Mouse (Mus musculus) midbrain, embryonic 12.5 days (tissue): ENCODE data around the gene Map2k3. TPM values are rescaled to one million over a fixed set of nuclear protein-coding genes. Genes with fewer than 3 reads are reported as not detected.

ENCODE experiments used
- ATAC-seq: fragments of 200-750 bp; cut with Nextera tagmentation; 2 replicates; pipeline ENCODE4 v1.8.0; 2017; ENCODE audit warnings: low read depth, moderate TSS enrichment, moderate library complexity; ENCODE audit not compliant: low FRiP score
- H3K27ac ChIP-seq: fragments of 300-500 bp; sonication (generic); replicated peaks from 2 replicates; pipeline ENCODE4 v1.5.1; 2016; ENCODE audit warnings: mild to moderate bottlenecking
- H3K27me3 ChIP-seq: fragments of 300-500 bp; sonication (generic); 2 replicates; pipeline ENCODE4 v1.6.1; 2016; ENCODE audit warnings: mild to moderate bottlenecking
- H3K36me3 ChIP-seq: fragments of 300-500 bp; sonication (generic); 2 replicates; pipeline ENCODE4 v1.6.1; 2016
- H3K4me1 ChIP-seq: fragments of 300-500 bp; sonication (generic); 2 replicates; pipeline ENCODE4 v1.6.1; 2016
- H3K4me2 ChIP-seq: fragments of 300-500 bp; sonication (generic); replicated peaks from 2 replicates; pipeline ENCODE4 v1.6.1; 2016; ENCODE audit warnings: mild to moderate bottlenecking, moderate library complexity
- H3K4me3 ChIP-seq: fragments of 300-500 bp; sonication (generic); 2 replicates; pipeline ENCODE4 v1.5.1; 2016; ENCODE audit warnings: mild to moderate bottlenecking
- H3K9ac ChIP-seq: fragments of 300-500 bp; sonication (generic); replicated peaks from 2 replicates; pipeline ENCODE4 v1.6.1; 2016; ENCODE audit warnings: mild to moderate bottlenecking, moderate library complexity
- H3K9me3 ChIP-seq: fragments of 300-500 bp; sonication (generic); 2 replicates; pipeline ENCODE4 v1.6.1; 2016; ENCODE audit warnings: mild to moderate bottlenecking
- WGBS: fragments of 180-500 bp; shearing (Covaris S2); methylation state at CpG from one replicate; pipeline ENCODE4 v1.1.7; 2016; 5-methylcytosine and 5-hydroxymethylcytosine counted together
- polyA plus RNA-seq: library from polyadenylated mRNA; unstranded; fragments of >200 nt; fragmentation: Nextera tagmentation; extraction: Ambion mirVana; gene quantifications from 2 replicates; pipeline ENCODE4 v1.2.1, GENCODE M21; 2016

Map2k3 gene
- polyA plus RNA-seq, 1 experiment from 2014 or later = 41.9 TPM

- H3K9ac ChIP-seq = no peak overlapping the region
- ATAC-seq = no peak
These were observed 23.8 kb upstream of the Map2k3 start for GRCm38 (mm10) chr11:60908073-60908472.

GRCm38 (mm10) chr11:60909626-60910025 lies 22.2 kb upstream of the Map2k3 start:
- Histone ChIP-seq H3K9me3 (no peaks in the 10 kb centered on the region), H3K4me1 (peaks cover 24% of the 10 kb centered on the region), H3K27me3 (no peaks in the 10 kb centered on the region), H3K27ac (no peak overlapping the region), H3K36me3 (peaks cover 20% of the 10 kb centered on the region), H3K9ac (no peak overlapping the region), H3K4me2 (no peak overlapping the region), H3K4me3 (no peak overlapping the region)
- WGBS = 80% methylated on average over 1 of the region's 1 CpGs
- ATAC-seq = no peak

More at GRCm38 (mm10) chr11:60908073-60908472, 23.8 kb upstream of the Map2k3 start:
- Histone ChIP-seq H3K27ac (no peak overlapping the region), H3K4me1 (peaks cover 17% of the 10 kb centered on the region), H3K36me3 (peaks cover 35% of the 10 kb centered on the region), H3K4me2 (no peak overlapping the region), H3K27me3 (no peaks in the 10 kb centered on the region), H3K9me3 (no peaks in the 10 kb centered on the region), H3K4me3 (no peak overlapping the region)
- 71% methylated on average over 3 of the region's 3 CpGs for WGBS

- H3K4me2 ChIP-seq = peak overlapping the region; percentile 65
- 31% methylated on average over 7 of the region's 7 CpGs for WGBS
- H3K36me3 ChIP-seq = no peaks in the 10 kb centered on the region
- H3K9me3 ChIP-seq = no peaks in the 10 kb centered on the region
- no peak overlapping the region for H3K27ac ChIP-seq
- H3K9ac ChIP-seq = peak overlapping the region; percentile 91
- ATAC-seq = no peak
- peaks cover 24% of the 10 kb centered on the region for H3K4me1 ChIP-seq
- H3K27me3 ChIP-seq = no peaks in the 10 kb centered on the region; the same call in 1 of the 2 replicates
- peak overlapping the region; percentile 95 for H3K4me3 ChIP-seq
These were observed 19.3 kb upstream of the Map2k3 start for GRCm38 (mm10) chr11:60912525-60912973.

GRCm38 (mm10) chr11:60913301-60914196 lies 18.3 kb upstream of the Map2k3 start:
- H3K27me3 ChIP-seq = no peaks in the 10 kb centered on the region; the same call in 1 of the 2 replicates
- H3K4me2 ChIP-seq = peak overlapping the region; percentile 65
- under 1% methylated on average over 86 of the region's 86 CpGs for WGBS
- peak overlapping the region; percentile 95 for H3K4me3 ChIP-seq
- peak overlapping the region; percentile 79 for H3K27ac ChIP-seq
- H3K9ac ChIP-seq = peak overlapping the region; percentile 91
- peaks cover 24% of the 10 kb centered on the region for H3K4me1 ChIP-seq
- peak; percentile 91 for ATAC-seq
- H3K36me3 ChIP-seq = no peaks in the 10 kb centered on the region
- no peaks in the 10 kb centered on the region for H3K9me3 ChIP-seq

- Histone ChIP-seq H3K36me3 (no peaks in the 10 kb centered on the region), H3K4me3 (peak within 1 kb of the TSS; percentile 95), H3K9ac (peak within 1 kb of the TSS; percentile 91), H3K27me3 (no peaks in the 10 kb centered on the region; the same call in 1 of the 2 replicates), H3K9me3 (no peaks in the 10 kb centered on the region), H3K4me1 (peaks cover 24% of the 10 kb centered on the region), H3K4me2 (peak within 1 kb of the TSS; percentile 65), H3K27ac (peak within 1 kb of the TSS; percentile 79)
- ATAC-seq = no peak
- 39% methylated on average over 7 of the region's 7 CpGs for WGBS
These were observed 17.3 kb upstream of the Map2k3 start, which contains the start of gene Natd1 for GRCm38 (mm10) chr11:60914491-60914890. Gene Natd1, minus strand, starts transcription at chr11:60914750.

GRCm38 (mm10) chr11:60915201-60915600 lies 16.6 kb upstream of the Map2k3 start:
- no peaks in the 10 kb centered on the region for H3K36me3 ChIP-seq
- no peak for ATAC-seq
- no peak overlapping the region for H3K4me3 ChIP-seq
- H3K4me2 ChIP-seq = no peak overlapping the region
- no peak overlapping the region for H3K9ac ChIP-seq
- no peaks in the 10 kb centered on the region; the same call in 1 of the 2 replicates for H3K27me3 ChIP-seq
- 76% methylated on average over 4 of the region's 4 CpGs for WGBS
- peaks cover 24% of the 10 kb centered on the region for H3K4me1 ChIP-seq
- no peaks in the 10 kb centered on the region for H3K9me3 ChIP-seq
- no peak overlapping the region for H3K27ac ChIP-seq

GRCm38 (mm10) chr11:60920021-60920420 lies 11.8 kb upstream of the Map2k3 start:
- Histone ChIP-seq H3K4me2 (no peak overlapping the region), H3K9ac (no peak overlapping the region), H3K9me3 (no peaks in the 10 kb centered on the region), H3K4me3 (no peak overlapping the region), H3K27me3 (no peaks in the 10 kb centered on the region; the same call in 1 of the 2 replicates), H3K27ac (no peak overlapping the region), H3K4me1 (no peaks in the 10 kb centered on the region), H3K36me3 (no peaks in the 10 kb centered on the region)
- WGBS = 76% methylated on average over 2 of the region's 2 CpGs
- no peak for ATAC-seq

- Histone ChIP-seq H3K4me2 (no peak overlapping the region), H3K9me3 (no peaks in the 10 kb centered on the region), H3K4me3 (no peak overlapping the region), H3K36me3 (no peaks in the 10 kb centered on the region), H3K9ac (no peak overlapping the region), H3K27ac (no peak overlapping the region), H3K27me3 (no peaks in the 10 kb centered on the region; the same call in 1 of the 2 replicates), H3K4me1 (peaks cover 5% of the 10 kb centered on the region; the same call in 1 of the 2 replicates)
- ATAC-seq = no peak
- WGBS = 81% methylated on average over 1 of the region's 1 CpGs
These were observed 9.6 kb upstream of the Map2k3 start for GRCm38 (mm10) chr11:60922195-60922594.

- WGBS = 62% methylated on average over 5 of the region's 5 CpGs
- Histone ChIP-seq H3K27ac (no peak overlapping the region), H3K4me2 (no peak overlapping the region), H3K4me1 (peaks cover 11% of the 10 kb centered on the region; the same call in 1 of the 2 replicates), H3K4me3 (no peak overlapping the region), H3K36me3 (no peaks in the 10 kb centered on the region), H3K9me3 (no peaks in the 10 kb centered on the region), H3K27me3 (no peaks in the 10 kb centered on the region), H3K9ac (no peak overlapping the region)
- ATAC-seq = no peak
These were observed 8.9 kb upstream of the Map2k3 start for GRCm38 (mm10) chr11:60922964-60923363.

- ATAC-seq = no peak
- peaks cover 12% of the 10 kb centered on the region; the same call in 1 of the 2 replicates for H3K4me1 ChIP-seq
- WGBS = 57% methylated on average over 6 of the region's 6 CpGs
- H3K9ac ChIP-seq = no peak overlapping the region
- H3K27ac ChIP-seq = no peak overlapping the region
- H3K27me3 ChIP-seq = no peaks in the 10 kb centered on the region
- no peaks in the 10 kb centered on the region for H3K36me3 ChIP-seq
- H3K9me3 ChIP-seq = no peaks in the 10 kb centered on the region
- no peak overlapping the region for H3K4me2 ChIP-seq
- H3K4me3 ChIP-seq = no peak overlapping the region
These were observed 7.3 kb upstream of the Map2k3 start for GRCm38 (mm10) chr11:60924498-60924897.

- Histone ChIP-seq H3K9ac (no peak overlapping the region), H3K27me3 (0 out of 2 replicates have a peak, but pooled peaks cover 4% of the 10 kb centered on the region), H3K4me2 (no peak overlapping the region), H3K4me1 (peaks cover 12% of the 10 kb centered on the region; the same call in 1 of the 2 replicates), H3K27ac (no peak overlapping the region), H3K9me3 (no peaks in the 10 kb centered on the region), H3K36me3 (no peaks in the 10 kb centered on the region), H3K4me3 (no peak overlapping the region)
- ATAC-seq = no peak
- WGBS = 89% methylated on average over 1 of the region's 1 CpGs
These were observed 6.9 kb upstream of the Map2k3 start for GRCm38 (mm10) chr11:60924981-60925380.

- Histone ChIP-seq H3K4me2 (peak overlapping the region; percentile 48), H3K27ac (no peak overlapping the region), H3K4me1 (peaks cover 22% of the 10 kb centered on the region), H3K4me3 (peak overlapping the region; percentile 22), H3K9ac (0 out of 2 replicates have a peak overlapping the region, but pooled peaks have one; percentile 25), H3K9me3 (no peaks in the 10 kb centered on the region), H3K27me3 (peaks cover 16% of the 10 kb centered on the region; the same call in 1 of the 2 replicates), H3K36me3 (no peaks in the 10 kb centered on the region)
- peak; percentile 65 for ATAC-seq
- WGBS = under 1% methylated on average over 9 of the region's 9 CpGs
These were observed 4.6 kb upstream of the Map2k3 start for GRCm38 (mm10) chr11:60927264-60927663.
